Mouse (Mus musculus): Measurements from ENCODE around the gene Brwd3. TPM values are rescaled to one million over a fixed set of nuclear protein-coding genes. Genes with fewer than 3 reads are reported as not detected.

Gene Brwd3
- polyA plus RNA-seq, 2 experiments, result 0.96 to 1.1 TPM

- H3K27ac ChIP-seq, result no peak overlapping the region
- DNase-seq (ENCODE audit: low read depth in 3 of 3, low spot score in 3 of 3) (no peak), ATAC-seq (ENCODE audit: insufficient read depth) (no peak)
- 67% methylated on average over 1 of the region's 1 CpGs for WGBS (ENCODE audit: insufficient replicate concordance)
- no peak overlapping the region for H3K9ac ChIP-seq (replicated peaks)
- H3K4me3 ChIP-seq (ENCODE audit: insufficient read depth in 1 of 2, low read depth in 2 of 2, low read length in 2 of 2), result no peak overlapping the region
- no peaks in the 10 kb centered on the region for H3K36me3 ChIP-seq (replicated peaks; ENCODE audit: control insufficient read depth, insufficient read depth, low read depth)
- no peak for TF ChIP-seq EP300 (IDR thresholded peaks at IDR 0.05; ENCODE audit: low read depth)
- TF ChIP-seq CTCF (IDR thresholded peaks at IDR 0.05; ENCODE audit: low read depth), result no peak
- H3K4me1 ChIP-seq (replicated peaks; ENCODE audit: control insufficient read depth in 2 of 2, insufficient read depth in 2 of 2, low read length in 1 of 2), result no peaks in the 10 kb centered on the region
- H3K4me2 ChIP-seq (ENCODE audit: low read depth), result no peak overlapping the region
- no peaks in the 10 kb centered on the region for H3K27me3 ChIP-seq (ENCODE audit: control insufficient read depth, insufficient read depth, low read length)
- H3K9me3 ChIP-seq (ENCODE audit: control insufficient read depth, low read length), result no peaks in the 10 kb centered on the region
These were observed 111.7 kb downstream of the Brwd3 start for GRCm38 (mm10) chrX:108722447-108722846.

GRCm38 (mm10) chrX:108704312-108704711 is 129.9 kb downstream of the Brwd3 start:
- H3K4me1 ChIP-seq (replicated peaks; ENCODE audit: control insufficient read depth in 2 of 2, insufficient read depth in 2 of 2, low read length in 1 of 2), result no peaks in the 10 kb centered on the region
- no peaks in the 10 kb centered on the region for H3K9me3 ChIP-seq (ENCODE audit: control insufficient read depth, low read length)
- no peak for ATAC-seq (ENCODE audit: insufficient read depth)
- TF ChIP-seq CTCF (IDR thresholded peaks at IDR 0.05; ENCODE audit: low read depth), result no peak
- TF ChIP-seq EP300 (IDR thresholded peaks at IDR 0.05; ENCODE audit: low read depth), result no peak
- no peak for DNase-seq (ENCODE audit: low read depth in 3 of 3, low spot score in 3 of 3)
- H3K27me3 ChIP-seq (ENCODE audit: control insufficient read depth, insufficient read depth, low read length), result no peaks in the 10 kb centered on the region
- no peaks in the 10 kb centered on the region for H3K36me3 ChIP-seq (replicated peaks; ENCODE audit: control insufficient read depth, insufficient read depth, low read depth)
- WGBS (ENCODE audit: insufficient replicate concordance), result 60% methylated on average over 2 of the region's 2 CpGs
- H3K27ac ChIP-seq, result no peak overlapping the region
- H3K4me3 ChIP-seq (ENCODE audit: insufficient read depth in 1 of 2, low read depth in 2 of 2, low read length in 2 of 2), result no peak overlapping the region
- no peak overlapping the region for H3K9ac ChIP-seq (replicated peaks)
- no peak overlapping the region for H3K4me2 ChIP-seq (ENCODE audit: low read depth)

Other genes with a start within 250 kb of the Brwd3 start
- 0.04 and 0.28 TPM in 2 replicates for gene Gm379, start 169.5 kb downstream of the Brwd3 start, polyA plus RNA-seq (2012; rRNA removed)
- 0.23 TPM in 1 of 2 replicates, not detected in the other for gene Gm379, start 169.5 kb downstream of the Brwd3 start, polyA plus RNA-seq (2014; fragmentation: Nextera tagmentation; extraction: Ambion mirVana)
- 4.0 and 18.0 TPM in 2 replicates for gene Hmgn5, start 179.0 kb upstream of the Brwd3 start, polyA plus RNA-seq (2012; rRNA removed)
- gene Hmgn5, start 179.0 kb upstream of the Brwd3 start, polyA plus RNA-seq (2014; fragmentation: Nextera tagmentation; extraction: Ambion mirVana), result 15.6 and 17.3 TPM in 2 replicates

Data from liver, embryonic 14.5 days (tissue).